Mouse (Mus musculus) adipose tissue, adult 10 weeks (tissue): ENCODE results near the gene Procr. TPM values are rescaled to one million over a fixed set of nuclear protein-coding genes. Genes with fewer than 3 reads are reported as not detected.

Source experiments
- polyA plus RNA-seq: library from polyadenylated mRNA; stranded (reverse); fragments of 350-450 nt; fragmentation: Illumina TruSeq; extraction: RNeasy Lipid Tissue Mini Kit (QIAGEN cat#74804); gene quantifications from one replicate; pipeline ENCODE4 v1.2.3, GENCODE M21; 2014; ENCODE audit warnings: low read depth, low replicate concordance

Gene Procr
- polyA plus RNA-seq = 10.4 TPM

GRCm38 (mm10) chr2:155751014-155751786 is at the start of gene Procr:
TSS of gene Procr (plus strand) at chr2:155751117.

GRCm38 (mm10) chr2:155729158-155729645 is 21.7 kb upstream of the Procr start, which contains the start of gene Edem2:
TSS of gene Edem2 (minus strand) at chr2:155729475.

GRCm38 (mm10) chr2:155735766-155736165 is 15.2 kb upstream of the Procr start, which contains the start of gene Gm17581:
TSS of gene Gm17581 (minus strand) at chr2:155735866.

GRCm38 (mm10) chr2:155774927-155775684 is 24.2 kb downstream of the Procr start, which contains the start of gene Mmp24:
TSS of gene Mmp24 (plus strand) at chr2:155775342.

Other genes starting within 250 kb of the Procr start
- 31.1 TPM for gene Acss2, start 233.2 kb upstream of the Procr start, polyA plus RNA-seq
- gene Ggt7, start 232.9 kb upstream of the Procr start, polyA plus RNA-seq = 34.8 TPM
- 19.2 TPM for gene Gss, start 158.3 kb upstream of the Procr start, polyA plus RNA-seq
- 0.06 TPM for gene Myh7b, start 139.9 kb upstream of the Procr start, polyA plus RNA-seq
- 91.8 TPM for gene Trpc4ap, start 58.7 kb upstream of the Procr start, polyA plus RNA-seq
- gene Edem2, start 21.6 kb upstream of the Procr start, polyA plus RNA-seq = 51.9 TPM
- gene Gm17581, start 15.3 kb upstream of the Procr start, polyA plus RNA-seq = not detected
- gene Mmp24, start 24.2 kb downstream of the Procr start, polyA plus RNA-seq = 0.06 TPM
- gene BC029722, start 68.3 kb downstream of the Procr start, polyA plus RNA-seq = 52.0 TPM
- gene Eif6, start 75.8 kb downstream of the Procr start, polyA plus RNA-seq = 57.7 TPM
- not detected for gene Fam83c, start 83.7 kb downstream of the Procr start, polyA plus RNA-seq
- gene Uqcc1, start 179.2 kb downstream of the Procr start, polyA plus RNA-seq = 50.0 TPM
- not detected for gene Gm15557, start 189.6 kb downstream of the Procr start, polyA plus RNA-seq
- 0.42 TPM for gene Gdf5, start 194.2 kb downstream of the Procr start, polyA plus RNA-seq
- gene Cep250, start 205.3 kb downstream of the Procr start, polyA plus RNA-seq = 26.5 TPM